In genomic region chr14:32260830-32261229, GRCm38 (mm10) we compare ENCODE assay signal across 17 mouse cellular contexts. TPM values are rescaled to one million over a fixed set of nuclear protein-coding genes. Genes with fewer than 3 reads are reported as not detected.
A peak's percentile ranks its signal among the peaks of the same experiment; 100 is the strongest.
DNase-seq lines count a peak whose midpoint lies in the region; ATAC-seq lines count a peak whose summit lies in the region.
"Had no signal": no experiment of that assay in that cellular context is flagged by ENCODE, and none has a peak within 500 bp of the region (broad histone marks: within the 10 kb centered on the region; RNA-seq: fewer than 3 reads in every experiment).

No protein-coding gene starts in this region.

- H3K27ac ChIP-seq in heart, embryonic 12.5 days (ENCODE audit: poor library complexity, severe bottlenecking) = 0 out of 2 replicates have a peak overlapping the region, but pooled peaks have one; percentile 18
- H3K27ac ChIP-seq: forebrain, embryonic 12.5 days; heart, embryonic 13.5 days; hindbrain, embryonic 13.5 days; hindbrain, postnatal 0 days had no signal

- peaks cover 24% of the 10 kb centered on the region for H3K36me3 ChIP-seq in heart, embryonic 12.5 days

- no peak overlapping the region for H3K9ac ChIP-seq in heart, embryonic 12.5 days
- H3K9ac ChIP-seq: forebrain, embryonic 12.5 days; heart, embryonic 13.5 days; hindbrain, embryonic 13.5 days had no signal

- H3K4me1 ChIP-seq in heart, embryonic 12.5 days (replicated peaks) = 0 out of 2 replicates have a peak, but pooled peaks cover 3% of the 10 kb centered on the region
- H3K4me1 ChIP-seq: forebrain, embryonic 12.5 days; heart, embryonic 13.5 days; hindbrain, embryonic 13.5 days had no signal

- no peak overlapping the region for H3K4me2 ChIP-seq in heart, embryonic 12.5 days
- H3K4me2 ChIP-seq: forebrain, embryonic 12.5 days; heart, embryonic 13.5 days; hindbrain, embryonic 13.5 days had no signal

- no peaks in the 10 kb centered on the region for H3K9me3 ChIP-seq in heart, embryonic 12.5 days (replicated peaks)
- H3K9me3 ChIP-seq: forebrain, embryonic 12.5 days; heart, embryonic 13.5 days; hindbrain, embryonic 13.5 days had no signal

- 51% methylated on average over 6 of the region's 6 CpGs for WGBS in heart, embryonic 12.5 days

- no peak overlapping the region for H3K4me3 ChIP-seq in heart, embryonic 12.5 days
- H3K4me3 ChIP-seq: forebrain, embryonic 12.5 days; heart, embryonic 13.5 days; hindbrain, embryonic 13.5 days had no signal

- ATAC-seq in heart, embryonic 12.5 days (ENCODE audit: insufficient number of reproducible peaks, low FRiP score) = no peak
- ATAC-seq: forebrain, embryonic 16.5 days; hindbrain, postnatal 0 days had no signal

- DNase-seq in heart, adult 8-10 months (ENCODE audit: low spot score) = no peak
- DNase-seq in heart, postnatal 4 days = peak; percentile 6
- DNase-seq in heart, adult 18-20 months = no peak
- peak; percentile 13 for DNase-seq in lung, postnatal 36 days
- DNase-seq in lung, postnatal 14 days = no peak
- DNase-seq: adrenal gland, adult 2 months; adrenal gland, postnatal 25 days; cerebellum, adult 2 months; cerebellum, postnatal 10 days; gastrocnemius, postnatal 14 days; kidney, adult 18-20 months had no signal

- H3K27me3 ChIP-seq in heart, embryonic 12.5 days (replicated peaks) = no peaks in the 10 kb centered on the region
- H3K27me3 ChIP-seq: forebrain, embryonic 12.5 days; heart, embryonic 13.5 days; hindbrain, embryonic 13.5 days had no signal

RNA-seq across cellular contexts. Expression of gene Parg, which starts 59.1 kb away (rescaled TPM):
- polyA plus RNA-seq in heart, embryonic 12.5 days (2016; fragmentation: Nextera tagmentation; extraction: Ambion mirVana) = 35.5 and 37.9 TPM in 2 replicates
- total RNA-seq in heart, adult 8-10 months (2022) = 10 to 100 TPM; 15.4 to 21.4 (median 18.0) TPM
- 10 to 100 TPM; 30.3 to 39.6 TPM for total RNA-seq in heart, postnatal 4 days (2021)
- 10 to 100 TPM; 17.0 to 18.5 TPM for total RNA-seq in heart, adult 18-20 months (2021)

RNA-seq across cellular contexts. Expression of gene Timm23, which starts 59.1 kb away (rescaled TPM):
- polyA plus RNA-seq in heart, embryonic 12.5 days (2016; fragmentation: Nextera tagmentation; extraction: Ambion mirVana) = 279 and 286 TPM in 2 replicates
- total RNA-seq in heart, adult 8-10 months (2022) = 100 to 1,000 TPM; 216 to 235 (median 228) TPM
- total RNA-seq in heart, postnatal 4 days (2021) = 100 to 1,000 TPM; 165 to 176 TPM
- total RNA-seq in heart, adult 18-20 months (2021) = 100 to 1,000 TPM; 205 to 217 TPM

Comparison
In these comparisons a context has a peak if more than half of its experiments do, and no peak if none do; other contexts are left out.
1. DNase-seq: peak in heart, postnatal 4 days (single experiment) and lung, postnatal 36 days (single experiment); none in heart, adult 8-10 months (single experiment), heart, adult 18-20 months (0 of 2) and lung, postnatal 14 days (single experiment).